35 mouse cellular contexts compared by ENCODE assay signal in the genomic region with DNA sequence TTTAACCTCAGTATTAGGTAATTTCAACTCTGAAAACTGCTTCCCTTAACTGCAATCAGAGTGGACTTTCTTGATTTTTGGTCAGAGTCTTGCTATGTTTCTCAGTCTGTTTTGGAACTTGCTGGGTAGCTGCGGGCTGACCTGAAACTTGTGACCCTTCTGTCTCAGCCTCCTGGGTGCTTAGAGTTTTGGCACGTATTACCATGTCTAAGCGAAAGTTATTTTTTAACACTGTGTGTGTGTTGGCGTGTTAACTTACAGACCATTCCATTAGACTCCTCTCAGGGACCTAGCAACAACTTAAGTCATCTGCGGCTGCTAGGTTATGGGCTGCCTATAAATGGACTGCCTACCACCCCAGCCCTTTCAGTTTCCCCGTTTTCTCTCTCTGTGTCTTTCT. TPM values are rescaled to one million over a fixed set of nuclear protein-coding genes. Genes with fewer than 3 reads are reported as not detected.
DNase-seq lines count a peak whose midpoint lies in the region; ATAC-seq and TF ChIP-seq lines count a peak whose summit lies in the region.
"Had no signal": no experiment of that assay in that cellular context is flagged by ENCODE, and none has a peak within 500 bp of the region (broad histone marks: within the 10 kb centered on the region; RNA-seq: fewer than 3 reads in every experiment).

No protein-coding gene starts in this region.

- ATAC-seq in kidney, embryonic 15.5 days (replicated peaks; ENCODE audit: low FRiP score), result no peak
- ATAC-seq: activated CD4-positive, CD25-positive, alpha-beta regulatory T cell, adult 4 months; forebrain, embryonic 15.5 days; hindbrain, embryonic 16.5 days had no signal

- no peaks in the 10 kb centered on the region for H3K9me3 ChIP-seq in kidney, embryonic 15.5 days (replicated peaks)
- H3K9me3 ChIP-seq: embryonic facial prominence, embryonic 10.5 days; embryonic facial prominence, embryonic 13.5 days; forebrain, embryonic 12.5 days; forebrain, embryonic 15.5 days; heart, embryonic 12.5 days; heart, embryonic 15.5 days; hindbrain, embryonic 10.5 days; hindbrain, embryonic 13.5 days had no signal

- H3K4me1 ChIP-seq in kidney, adult 2 months (ENCODE audit: control insufficient read depth, insufficient read depth, low read length), result no peaks in the 10 kb centered on the region
- H3K4me1 ChIP-seq in kidney, embryonic 15.5 days, result 0 out of 2 replicates have a peak, but pooled peaks cover 4% of the 10 kb centered on the region
- H3K4me1 ChIP-seq in liver, adult 2 months (ENCODE audit: control insufficient read depth, insufficient read depth, low read length), result peaks cover 8% of the 10 kb centered on the region
- H3K4me1 ChIP-seq: embryonic facial prominence, embryonic 13.5 days; forebrain, embryonic 12.5 days; forebrain, embryonic 15.5 days; heart, embryonic 12.5 days; heart, embryonic 15.5 days; hindbrain, embryonic 13.5 days had no signal

- intact Hi-C loops in gastrocnemius, adult 2 months (cut with DNase I), result no loop called here

- DNase-seq in gastrocnemius, adult 2 months, result no peak
- no peak for DNase-seq in gastrocnemius, postnatal 25 days
- peak; percentile 70 for DNase-seq in kidney, adult 2 months
- peak; percentile 67 for DNase-seq in liver, adult 2 months (ENCODE audit: extremely low read depth, low read depth, low spot score)
- no peak for DNase-seq in liver
- peak; percentile 10 to 44 for DNase-seq in kidney, postnatal 25 days
- DNase-seq in heart, adult 9 months (ENCODE audit: low spot score in 2 of 2), result no peak
- DNase-seq: B cell, adult 2 months; cerebellum, adult 11-12 months; cerebellum, adult 8-10 months; cerebellum, postnatal 10 days; cerebellum, postnatal 36 days; embryo, embryonic 11 days; gastrocnemius, postnatal 10 days; heart, adult 11 months; heart, postnatal 10 days; heart, postnatal 36 days had no signal

- TF ChIP-seq POLR2A in kidney, adult 2 months (IDR thresholded peaks at IDR 0.05; ENCODE audit: low read depth, low read length), result no peak
- TF ChIP-seq POLR2A in liver, adult 2 months (IDR thresholded peaks at IDR 0.05; ENCODE audit: extremely low read depth, insufficient read depth, low read length), result no peak

- TF ChIP-seq CTCF in gastrocnemius, adult 2 months (IDR thresholded peaks at IDR 0.05), result no peak
- TF ChIP-seq CTCF in kidney, adult 2 months (conservative IDR thresholded peaks at IDR 0.05; ENCODE audit: insufficient read depth, insufficient read length, low read depth, low read length), result no peak
- TF ChIP-seq CTCF in liver, adult 2 months (IDR thresholded peaks at IDR 0.05; ENCODE audit: low read depth, low read length), result no peak

- no peaks in the 10 kb centered on the region for H3K36me3 ChIP-seq in kidney, adult 2 months (ENCODE audit: control insufficient read depth, insufficient read depth, low read length)
- H3K36me3 ChIP-seq in kidney, embryonic 15.5 days, result no peaks in the 10 kb centered on the region
- H3K36me3 ChIP-seq in liver, adult 2 months (ENCODE audit: control insufficient read depth, insufficient read depth, low read length), result no peaks in the 10 kb centered on the region
- H3K36me3 ChIP-seq: embryonic facial prominence, embryonic 10.5 days; embryonic facial prominence, embryonic 13.5 days; forebrain, embryonic 12.5 days; forebrain, embryonic 15.5 days; heart, embryonic 12.5 days; heart, embryonic 15.5 days; hindbrain, embryonic 10.5 days; hindbrain, embryonic 13.5 days had no signal

- peak overlapping the region; percentile 46 for H3K4me3 ChIP-seq in gastrocnemius, adult 2 months
- no peak overlapping the region for H3K4me3 ChIP-seq in kidney, adult 2 months (ENCODE audit: insufficient read depth, low read depth, low read length)
- H3K4me3 ChIP-seq in kidney, embryonic 15.5 days (replicated peaks), result no peak overlapping the region
- H3K4me3 ChIP-seq in liver, adult 2 months (ENCODE audit: insufficient read depth, low read depth, low read length), result no peak overlapping the region; the same call in 1 of the 2 replicates
- H3K4me3 ChIP-seq: embryonic facial prominence, embryonic 13.5 days; erythroblast, embryonic 14.5 days; forebrain, embryonic 12.5 days; forebrain, embryonic 15.5 days; heart, embryonic 12.5 days; heart, embryonic 15.5 days; hindbrain, embryonic 10.5 days; hindbrain, embryonic 13.5 days had no signal

- H3K79me2 ChIP-seq in liver, adult 2 months (ENCODE audit: control insufficient read depth, insufficient read depth, low read length), result no peaks in the 10 kb centered on the region

- no peak overlapping the region for H3K9ac ChIP-seq in kidney, embryonic 15.5 days
- H3K9ac ChIP-seq in liver, adult 2 months (ENCODE audit: low read depth, low read length), result no peak overlapping the region
- H3K9ac ChIP-seq: embryonic facial prominence, embryonic 13.5 days; forebrain, embryonic 12.5 days; forebrain, embryonic 15.5 days; heart, embryonic 12.5 days; heart, embryonic 15.5 days; hindbrain, embryonic 13.5 days had no signal

- no peak overlapping the region for H3K4me2 ChIP-seq in kidney, embryonic 15.5 days
- H3K4me2 ChIP-seq: forebrain, embryonic 12.5 days; forebrain, embryonic 15.5 days; hindbrain, embryonic 13.5 days had no signal

- no peaks in the 10 kb centered on the region for H3K27me3 ChIP-seq in kidney, adult 2 months (replicated peaks; ENCODE audit: control insufficient read depth, insufficient read depth, low read length)
- no peaks in the 10 kb centered on the region for H3K27me3 ChIP-seq in kidney, embryonic 15.5 days
- no peaks in the 10 kb centered on the region for H3K27me3 ChIP-seq in liver, adult 2 months (ENCODE audit: control insufficient read depth, insufficient read depth, low read length)
- H3K27me3 ChIP-seq: CH12.LX; embryonic facial prominence, embryonic 13.5 days; forebrain, embryonic 12.5 days; forebrain, embryonic 15.5 days; heart, embryonic 12.5 days; heart, embryonic 15.5 days; hindbrain, embryonic 13.5 days had no signal

- WGBS in kidney, adult 2 months, result 59% methylated on average over 6 of the region's 6 CpGs
- WGBS in kidney, embryonic 15.5 days, result 79% methylated on average over 6 of the region's 6 CpGs
- WGBS in liver, adult 2 months, result 30% methylated on average over 6 of the region's 6 CpGs

- H3K27ac ChIP-seq in gastrocnemius, adult 2 months, result peak overlapping the region; percentile 72
- no peak overlapping the region for H3K27ac ChIP-seq in kidney, adult 2 months (ENCODE audit: insufficient read depth, low read depth, low read length)
- no peak overlapping the region for H3K27ac ChIP-seq in kidney, embryonic 15.5 days
- H3K27ac ChIP-seq in liver, adult 2 months (replicated peaks; ENCODE audit: insufficient read depth, low read depth, low read length), result no peak overlapping the region
- H3K27ac ChIP-seq: embryonic facial prominence, embryonic 10.5 days; embryonic facial prominence, embryonic 13.5 days; forebrain, embryonic 12.5 days; forebrain, embryonic 15.5 days; heart, embryonic 15.5 days; hindbrain, embryonic 10.5 days; hindbrain, embryonic 13.5 days had no signal

RNA-seq across cellular contexts. Expression of gene Sirt1, which starts 14.1 kb away (rescaled TPM):
- total RNA-seq in gastrocnemius, adult 2 months (2021), result 1 to 10 TPM; 8.0 to 9.2 TPM
- 1 to 10 TPM; 5.4 to 6.8 TPM for total RNA-seq in gastrocnemius, postnatal 25 days (2021)
- 3.3 and 4.6 TPM in 2 replicates for polyA plus RNA-seq in kidney, adult 2 months (2012; rRNA removed)
- 5.9 and 6.1 TPM in 2 replicates for polyA plus RNA-seq in kidney, embryonic 15.5 days (2015; fragmentation: Nextera tagmentation; extraction: Ambion mirVana)
- total RNA-seq in liver, adult 2 months (2014; rRNA removed), result 9.6 and 10.3 TPM in 2 replicates
- polyA plus RNA-seq in liver, adult 2 months (2012; rRNA removed), result 1.3 and 1.5 TPM in 2 replicates

RNA-seq across cellular contexts. Expression of gene Dnajc12, which starts 14.9 kb away (rescaled TPM):
- 10 to 100 TPM; 15.7 to 15.8 TPM for total RNA-seq in gastrocnemius, adult 2 months (2021)
- total RNA-seq in gastrocnemius, postnatal 25 days (2021), result 10 to 100 TPM; 14.4 to 15.6 TPM
- 44.3 and 70.7 TPM in 2 replicates for polyA plus RNA-seq in kidney, adult 2 months (2012; rRNA removed)
- 12.3 and 12.5 TPM in 2 replicates for polyA plus RNA-seq in kidney, embryonic 15.5 days (2015; fragmentation: Nextera tagmentation; extraction: Ambion mirVana)
- 5.0 and 10.0 TPM in 2 replicates for total RNA-seq in liver, adult 2 months (2014; rRNA removed)
- polyA plus RNA-seq in liver, adult 2 months (2012; rRNA removed), result 2.7 and 3.2 TPM in 2 replicates

RNA-seq across cellular contexts. Expression of gene Gm7075, which starts 54.2 kb away (rescaled TPM):
- not detected for total RNA-seq in gastrocnemius, adult 2 months (2021)
- not detected for total RNA-seq in gastrocnemius, postnatal 25 days (2021)
- not detected in 2 replicates for polyA plus RNA-seq in kidney, adult 2 months (2012; rRNA removed)
- not detected in 2 replicates for polyA plus RNA-seq in kidney, embryonic 15.5 days (2015; fragmentation: Nextera tagmentation; extraction: Ambion mirVana)
- not detected in 2 replicates for total RNA-seq in liver, adult 2 months (2014; rRNA removed)
- polyA plus RNA-seq in liver, adult 2 months (2012; rRNA removed), result not detected in 2 replicates
- total RNA-seq: adrenal gland, postnatal 10 days; adrenal gland, postnatal 4 days; CH12.LX; gastrocnemius, postnatal 10 days; gastrocnemius, postnatal 4 days; heart, adult 8-10 months; heart, postnatal 10 days; heart, postnatal 36 days had no signal
- polyA plus RNA-seq: activated CD4-positive, CD25-positive, alpha-beta regulatory T cell, adult 4 months; cortical plate, adult 2 months; embryonic facial prominence, embryonic 10.5 days; embryonic facial prominence, embryonic 13.5 days; erythroblast, embryonic 14.5 days; forebrain, embryonic 12.5 days; forebrain, embryonic 15.5 days; heart, embryonic 12.5 days; heart, embryonic 15.5 days; hindbrain, embryonic 10.5 days; hindbrain, embryonic 13.5 days; hindbrain, embryonic 16.5 days had no signal

Comparison
In these comparisons a context has a peak if more than half of its experiments do, and no peak if none do; other contexts are left out.
1. DNase-seq: peak in kidney, adult 2 months (single experiment), liver, adult 2 months (single experiment) and kidney, postnatal 25 days (2 of 2); none in gastrocnemius, adult 2 months (single experiment), gastrocnemius, postnatal 25 days (single experiment), liver (single experiment) and heart, adult 9 months (0 of 2).